Mouse (Mus musculus) T-helper 2 cell (primary cell): ENCODE data around the gene Trmt11.
"Not testable (repeated sequence)": the region's sequence is repeated elsewhere in the genome, so short reads cannot be mapped to it uniquely, and the experiment has no call there.

Experiments
- in situ Hi-C: fragments of 300-600 bp; cut with MboI, MseI; formaldehyde crosslinking; loops from one replicate; pipeline ENCODE4 v1.15.1; 2025; ENCODE audit warnings: high pct_unique_total_duplicates

Trmt11 gene

GRCm38 (mm10) chr10:30564651-30565050 lies 35.9 kb downstream of the Trmt11 start:
- in situ Hi-C loops: loop anchor here (25.0 kb wide), 1 partner anchor 1027 kb away; the partner anchor contains the start of gene Rspo3

- in situ Hi-C loops: loop anchor here (5.0 to 25.0 kb wide), 2 partner anchors 51 to 1019 kb away; partner anchors contain the start of gene Rspo3
These were observed 44.6 kb downstream of the Trmt11 start for GRCm38 (mm10) chr10:30555686-30556578.

GRCm38 (mm10) chr10:30552377-30552776 lies 48.2 kb downstream of the Trmt11 start:
- in situ Hi-C loops: loop anchor here (25.0 kb wide), 1 partner anchor 1015 kb away; the partner anchor contains the start of gene Rspo3

GRCm38 (mm10) chr10:30549974-30550373 lies 50.6 kb downstream of the Trmt11 start:
- in situ Hi-C loops: loop anchor here (25.0 kb wide), 1 partner anchor 1013 kb away; the partner anchor contains the start of gene Rspo3

GRCm38 (mm10) chr10:30538538-30538815 lies 62.1 kb downstream of the Trmt11 start:
- in situ Hi-C loops: no loop called here

- in situ Hi-C loops: no loop called here
These were observed 62.6 kb downstream of the Trmt11 start for GRCm38 (mm10) chr10:30537734-30538537.

- in situ Hi-C loops: not testable (repeated sequence)
These were observed 64.6 kb downstream of the Trmt11 start for GRCm38 (mm10) chr10:30535930-30536329.

- in situ Hi-C loops: no loop called here
These were observed 73.4 kb downstream of the Trmt11 start for GRCm38 (mm10) chr10:30527122-30527521.

- in situ Hi-C loops: no loop called here
These were observed 78.8 kb downstream of the Trmt11 start for GRCm38 (mm10) chr10:30521727-30522126.

- in situ Hi-C loops: no loop called here
These were observed 81.4 kb downstream of the Trmt11 start for GRCm38 (mm10) chr10:30519143-30519542.

GRCm38 (mm10) chr10:30517224-30517623 lies 83.3 kb downstream of the Trmt11 start:
- in situ Hi-C loops: no loop called here

GRCm38 (mm10) chr10:30516771-30517170 lies 83.8 kb downstream of the Trmt11 start:
- in situ Hi-C loops: no loop called here

GRCm38 (mm10) chr10:30504736-30505135 lies 95.8 kb downstream of the Trmt11 start:
- in situ Hi-C loops: no loop called here

GRCm38 (mm10) chr10:30503168-30503567 lies 97.4 kb downstream of the Trmt11 start:
- in situ Hi-C loops: no loop called here

GRCm38 (mm10) chr10:30502718-30503117 lies 97.8 kb downstream of the Trmt11 start:
- in situ Hi-C loops: no loop called here

- in situ Hi-C loops: not testable (repeated sequence)
These were observed 102.3 kb downstream of the Trmt11 start for GRCm38 (mm10) chr10:30498223-30498622.
